Mouse (Mus musculus): ENCODE results near the gene Crygn.

GRCm38 (mm10) chr5:24729797-24730487 lies 27.9 kb downstream of the Crygn start:
- TF ChIP-seq POLR2A (IDR thresholded peaks at IDR 0.05; ENCODE audit: low read depth, low read length) (no peak), RAD21 (IDR thresholded peaks at IDR 0.05; ENCODE audit: low read depth, low read length) (no peak), CTCF (conservative IDR thresholded peaks at IDR 0.05 in 1 of 2, IDR thresholded peaks at IDR 0.05 in 1 of 2; ENCODE audit: low read depth in 2 of 2, low read length in 2 of 2) (no peak)
